Comparison of ENCODE assay signal across 7 mouse cellular contexts in the genomic region with DNA sequence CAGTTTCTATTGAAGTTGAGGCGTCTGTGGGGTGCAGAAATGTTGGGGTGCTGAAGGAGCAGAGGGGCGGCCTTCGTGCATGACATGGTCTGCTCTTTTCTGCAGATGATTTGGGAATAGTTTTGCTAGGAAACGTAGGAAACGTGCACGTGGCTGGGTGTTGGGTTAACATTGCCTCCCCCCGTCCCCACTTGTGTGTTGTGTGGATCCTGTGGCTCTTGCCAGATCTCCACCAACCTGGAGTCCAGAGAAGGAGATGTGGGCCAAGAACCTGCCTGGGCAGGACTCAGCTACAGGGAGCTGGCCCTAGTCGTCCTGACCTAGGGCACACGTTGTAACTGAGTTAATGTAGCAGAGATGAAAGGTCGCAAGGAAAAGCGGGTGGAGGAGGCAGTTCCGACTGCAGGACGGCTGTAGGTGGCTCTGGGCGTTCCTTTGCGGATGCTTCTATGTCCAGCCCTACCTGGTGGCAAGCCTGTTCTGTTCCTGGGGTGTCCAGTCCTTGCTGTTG.
DNase-seq lines count a peak whose midpoint lies in the region; ATAC-seq and TF ChIP-seq lines count a peak whose summit lies in the region.

No protein-coding gene starts in this region.

- H3K27ac ChIP-seq in embryonic fibroblast, embryonic 13.5 days (ENCODE audit: insufficient read depth, low read length) = no peak overlapping the region
- peak overlapping the region; percentile 100 for H3K27ac ChIP-seq in midbrain, embryonic 15.5 days

- TF ChIP-seq CTCF in embryonic fibroblast, embryonic 13.5 days (IDR thresholded peaks at IDR 0.05; ENCODE audit: borderline replicate concordance, insufficient read depth, low read length) = no peak

- H3K4me1 ChIP-seq in embryonic fibroblast, embryonic 13.5 days (ENCODE audit: control insufficient read depth, insufficient read depth, low read length) = peaks cover 9% of the 10 kb centered on the region; the same call in 1 of the 2 replicates
- peaks cover 81% of the 10 kb centered on the region for H3K4me1 ChIP-seq in midbrain, embryonic 15.5 days

- peak overlapping the region; percentile 75 for H3K9ac ChIP-seq in midbrain, embryonic 15.5 days

- H3K4me2 ChIP-seq in midbrain, embryonic 15.5 days = peak overlapping the region; percentile 91

- WGBS in midbrain, embryonic 15.5 days = 4% methylated on average over 15 of the region's 15 CpGs

- no peak for ATAC-seq in midbrain, embryonic 15.5 days (replicated peaks)

- H3K27me3 ChIP-seq in midbrain, embryonic 15.5 days (replicated peaks) = no peaks in the 10 kb centered on the region

- no peak for TF ChIP-seq POLR2A in embryonic fibroblast, embryonic 13.5 days (IDR thresholded peaks at IDR 0.05; ENCODE audit: low read depth, low read length)

- no peaks in the 10 kb centered on the region for H3K36me3 ChIP-seq in midbrain, embryonic 15.5 days (replicated peaks)

- H3K9me3 ChIP-seq in midbrain, embryonic 15.5 days = no peaks in the 10 kb centered on the region

- DNase-seq in urinary bladder, postnatal 14 days (ENCODE audit: low spot score) = peak; percentile 33
- DNase-seq in urinary bladder, postnatal 25 days (ENCODE audit: low spot score) = no peak
- DNase-seq in kidney, adult 9 months = peak; percentile 85
- DNase-seq in right cerebral cortex, postnatal 25 days = no peak
- no peak for DNase-seq in adipocyte (ENCODE audit: low spot score)

- peak overlapping the region; percentile 82 for H3K4me3 ChIP-seq in embryonic fibroblast, embryonic 13.5 days (ENCODE audit: insufficient read depth, low read length)
- peak overlapping the region; percentile 61 for H3K4me3 ChIP-seq in midbrain, embryonic 15.5 days

Comparison
In these comparisons a context has a peak if more than half of its experiments do, and no peak if none do; other contexts are left out.
1. DNase-seq: peak in urinary bladder, postnatal 14 days (single experiment) and kidney, adult 9 months (single experiment); none in urinary bladder, postnatal 25 days (single experiment), right cerebral cortex, postnatal 25 days (single experiment) and adipocyte (single experiment).